Mouse (Mus musculus) liver, embryonic 14.5 days (tissue): ENCODE data around the gene Clcn6.

Experiments
- CTCF ChIP-seq: IDR thresholded peaks from 2 replicates; pipeline ENCODE4 v1.5.1; 2016; ENCODE audit warnings: antibody characterized with exemption, low read depth, control low read depth
- EP300 ChIP-seq: IDR thresholded peaks from 2 replicates; pipeline ENCODE4 v1.6.1; 2016; ENCODE audit warnings: antibody characterized with exemption, low read depth

DNA sequence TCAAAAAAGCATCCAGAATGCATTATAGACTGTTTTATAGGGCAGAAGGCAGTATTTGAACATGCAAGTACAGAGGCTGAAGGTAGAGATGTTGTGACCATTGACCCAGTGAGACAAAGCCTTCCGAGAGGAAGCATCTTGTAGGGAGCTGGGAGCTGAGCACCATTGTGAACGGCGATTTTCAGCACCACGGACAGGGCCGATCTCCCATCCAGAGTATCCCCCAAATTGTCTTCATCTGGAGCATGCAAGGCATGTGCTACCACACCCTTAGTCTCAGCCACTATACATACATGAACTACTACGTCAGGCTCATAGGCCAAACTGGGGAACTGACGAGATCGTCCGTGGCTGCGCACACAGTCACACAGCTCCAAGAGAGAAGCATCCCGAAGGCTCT is 81.5 kb downstream of the Clcn6 start:
- TF ChIP-seq EP300 (no peak), CTCF (no peak)
